Mouse (Mus musculus): ENCODE measurements around the gene Cerk. TPM values are rescaled to one million over a fixed set of nuclear protein-coding genes. Genes with fewer than 3 reads are reported as not detected.
A peak's percentile ranks its signal among the peaks of the same experiment; 100 is the strongest.
"Not testable (repeated sequence)": the region's sequence is repeated elsewhere in the genome, so short reads cannot be mapped to it uniquely, and the experiment has no call there.

Cerk gene
- polyA plus RNA-seq, 1 experiment = 20.8 TPM

- H3K27ac ChIP-seq (ENCODE audit: insufficient read depth, low read depth, low read length) = no peak overlapping the region
These were observed 43.1 kb upstream of the Cerk start for GRCm38 (mm10) chr15:86229088-86229487.

DNA sequence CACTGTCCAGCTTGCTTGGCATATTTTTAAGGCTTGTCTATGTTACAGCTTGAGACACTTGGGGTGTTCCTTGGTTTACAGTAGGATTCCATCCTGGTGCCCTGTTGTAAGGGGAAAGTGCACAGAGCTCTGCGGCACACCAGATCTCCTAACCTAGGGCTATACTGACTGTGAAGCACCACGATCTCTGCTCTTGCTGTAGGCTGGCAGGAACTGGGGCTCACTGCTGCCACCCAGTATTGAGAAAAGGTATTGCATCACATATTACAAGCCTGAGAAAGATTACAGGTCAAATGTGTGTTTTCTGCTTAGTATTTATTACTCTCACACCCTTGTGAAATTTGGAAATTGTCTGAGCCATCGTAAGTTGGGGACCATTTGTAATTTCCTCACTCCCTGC is 42.2 kb upstream of the Cerk start:
- TF ChIP-seq POLR2A (IDR thresholded peaks at IDR 0.05; ENCODE audit: low read depth, low read length) (no peak), CTCF (conservative IDR thresholded peaks at IDR 0.05; ENCODE audit: insufficient read depth, insufficient read length, low read depth, low read length) (peak; percentile 80)
- Histone ChIP-seq H3K27me3 (replicated peaks; ENCODE audit: control insufficient read depth, insufficient read depth, low read length) (no peaks in the 10 kb centered on the region), H3K36me3 (ENCODE audit: control insufficient read depth, insufficient read depth, low read length) (no peaks in the 10 kb centered on the region), H3K4me1 (ENCODE audit: control insufficient read depth, insufficient read depth, low read length) (peaks cover 9% of the 10 kb centered on the region; the same call in 1 of the 2 replicates), H3K27ac (ENCODE audit: insufficient read depth, low read depth, low read length) (no peak overlapping the region), H3K4me3 (ENCODE audit: insufficient read depth, low read depth, low read length) (no peak overlapping the region)
- DNase-seq = peak; percentile 74
- WGBS = 28% methylated on average over 3 of the region's 3 CpGs

More at GRCm38 (mm10) chr15:86229088-86229487, 43.1 kb upstream of the Cerk start:
- TF ChIP-seq POLR2A (IDR thresholded peaks at IDR 0.05; ENCODE audit: low read depth, low read length) (no peak), CTCF (conservative IDR thresholded peaks at IDR 0.05; ENCODE audit: insufficient read depth, insufficient read length, low read depth, low read length) (no peak)
- no peaks in the 10 kb centered on the region for H3K27me3 ChIP-seq (replicated peaks; ENCODE audit: control insufficient read depth, insufficient read depth, low read length)
- no peak for DNase-seq
- H3K4me3 ChIP-seq (ENCODE audit: insufficient read depth, low read depth, low read length) = no peak overlapping the region
- WGBS = 76% methylated on average over 8 of the region's 8 CpGs
- H3K4me1 ChIP-seq (ENCODE audit: control insufficient read depth, insufficient read depth, low read length) = peaks cover 9% of the 10 kb centered on the region; the same call in 1 of the 2 replicates
- no peaks in the 10 kb centered on the region for H3K36me3 ChIP-seq (ENCODE audit: control insufficient read depth, insufficient read depth, low read length)

- 89% methylated on average over 2 of the region's 2 CpGs for WGBS
- DNase-seq = no peak
These were observed 41.0 kb upstream of the Cerk start for GRCm38 (mm10) chr15:86226968-86227367.

GRCm38 (mm10) chr15:86226221-86226620 is 40.3 kb upstream of the Cerk start:
- H3K4me3 ChIP-seq (ENCODE audit: insufficient read depth, low read depth, low read length) = no peak overlapping the region
- peaks cover 9% of the 10 kb centered on the region; the same call in 1 of the 2 replicates for H3K4me1 ChIP-seq (ENCODE audit: control insufficient read depth, insufficient read depth, low read length)
- no peak overlapping the region for H3K27ac ChIP-seq (ENCODE audit: insufficient read depth, low read depth, low read length)
- no peaks in the 10 kb centered on the region for H3K27me3 ChIP-seq (replicated peaks; ENCODE audit: control insufficient read depth, insufficient read depth, low read length)
- TF ChIP-seq POLR2A (IDR thresholded peaks at IDR 0.05; ENCODE audit: low read depth, low read length) = no peak
- H3K36me3 ChIP-seq (ENCODE audit: control insufficient read depth, insufficient read depth, low read length) = no peaks in the 10 kb centered on the region
- DNase-seq = no peak
- WGBS = 68% methylated on average over 5 of the region's 5 CpGs

More at GRCm38 (mm10) chr15:86226968-86227367, 41.0 kb upstream of the Cerk start:
- Histone ChIP-seq H3K4me3 (ENCODE audit: insufficient read depth, low read depth, low read length) (no peak overlapping the region), H3K4me1 (ENCODE audit: control insufficient read depth, insufficient read depth, low read length) (peaks cover 9% of the 10 kb centered on the region; the same call in 1 of the 2 replicates), H3K36me3 (ENCODE audit: control insufficient read depth, insufficient read depth, low read length) (no peaks in the 10 kb centered on the region), H3K27ac (ENCODE audit: insufficient read depth, low read depth, low read length) (no peak overlapping the region), H3K27me3 (replicated peaks; ENCODE audit: control insufficient read depth, insufficient read depth, low read length) (no peaks in the 10 kb centered on the region)
- TF ChIP-seq POLR2A (IDR thresholded peaks at IDR 0.05; ENCODE audit: low read depth, low read length) = no peak
- no peak for TF ChIP-seq CTCF (conservative IDR thresholded peaks at IDR 0.05; ENCODE audit: insufficient read depth, insufficient read length, low read depth, low read length)

DNA sequence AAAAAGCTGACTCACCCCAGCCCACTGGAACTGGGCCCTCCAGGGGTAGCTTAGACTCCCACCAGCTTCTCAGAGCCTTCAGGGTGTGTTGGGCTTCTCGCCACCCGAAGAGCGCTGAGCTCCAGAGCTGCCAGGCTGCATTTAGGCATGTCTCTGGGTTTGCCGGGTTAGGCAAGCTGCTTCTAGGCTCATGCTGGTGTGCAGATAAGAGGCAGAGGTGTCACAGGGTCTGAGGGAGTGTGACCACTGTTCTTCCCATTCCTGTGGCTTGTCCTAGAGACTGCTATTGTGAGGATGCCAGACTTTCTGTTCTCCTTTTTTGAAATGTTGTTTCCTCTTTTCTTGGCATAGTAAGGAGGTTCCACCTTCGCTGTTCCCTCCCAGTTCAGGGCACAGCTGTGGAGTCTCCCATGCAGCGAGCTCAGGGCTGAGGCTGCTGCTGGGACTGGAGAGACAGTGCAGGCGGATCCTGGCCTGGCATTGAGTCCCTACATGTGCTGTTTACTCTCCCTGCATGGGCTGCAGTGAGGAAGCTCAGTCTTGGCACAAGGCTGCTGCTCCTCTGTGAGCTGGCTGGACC is 39.1 kb upstream of the Cerk start:
- TF ChIP-seq CTCF (conservative IDR thresholded peaks at IDR 0.05; ENCODE audit: insufficient read depth, insufficient read length, low read depth, low read length) (no peak), POLR2A (IDR thresholded peaks at IDR 0.05; ENCODE audit: low read depth, low read length) (no peak)
- Histone ChIP-seq H3K4me3 (ENCODE audit: insufficient read depth, low read depth, low read length) (no peak overlapping the region), H3K4me1 (ENCODE audit: control insufficient read depth, insufficient read depth, low read length) (peaks cover 14% of the 10 kb centered on the region), H3K36me3 (ENCODE audit: control insufficient read depth, insufficient read depth, low read length) (no peaks in the 10 kb centered on the region), H3K27ac (ENCODE audit: insufficient read depth, low read depth, low read length) (no peak overlapping the region), H3K27me3 (replicated peaks; ENCODE audit: control insufficient read depth, insufficient read depth, low read length) (no peaks in the 10 kb centered on the region)
- DNase-seq = no peak
- 86% methylated on average over 7 of the region's 7 CpGs for WGBS

DNA sequence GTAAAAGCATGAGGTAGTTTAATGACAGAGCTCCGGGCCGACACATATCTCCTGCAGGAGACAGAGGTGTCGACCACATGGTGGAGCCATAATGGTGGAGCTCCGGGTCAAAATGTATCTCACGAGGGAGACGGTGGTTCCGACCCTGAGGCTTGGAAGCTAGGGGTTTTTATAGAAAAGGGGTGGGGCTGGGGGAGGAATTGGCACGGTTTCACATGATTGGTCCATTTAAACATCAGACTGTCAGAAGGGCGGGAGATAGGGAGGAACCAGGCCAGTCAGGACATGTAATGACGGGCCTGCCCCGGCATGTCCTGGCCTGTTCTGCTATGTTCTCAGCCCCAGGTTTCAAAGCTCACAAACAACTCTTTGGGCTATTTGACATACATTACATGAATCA is 36.0 kb upstream of the Cerk start:
- H3K27me3 ChIP-seq (replicated peaks; ENCODE audit: control insufficient read depth, insufficient read depth, low read length); H3K4me3 ChIP-seq (ENCODE audit: insufficient read depth, low read depth, low read length); H3K36me3 ChIP-seq (ENCODE audit: control insufficient read depth, insufficient read depth, low read length); H3K27ac ChIP-seq (ENCODE audit: insufficient read depth, low read depth, low read length); DNase-seq: not testable (repeated sequence)
- 84% methylated on average over 11 of the region's 11 CpGs for WGBS
- peaks cover 10% of the 10 kb centered on the region for H3K4me1 ChIP-seq (ENCODE audit: control insufficient read depth, insufficient read depth, low read length)

DNA sequence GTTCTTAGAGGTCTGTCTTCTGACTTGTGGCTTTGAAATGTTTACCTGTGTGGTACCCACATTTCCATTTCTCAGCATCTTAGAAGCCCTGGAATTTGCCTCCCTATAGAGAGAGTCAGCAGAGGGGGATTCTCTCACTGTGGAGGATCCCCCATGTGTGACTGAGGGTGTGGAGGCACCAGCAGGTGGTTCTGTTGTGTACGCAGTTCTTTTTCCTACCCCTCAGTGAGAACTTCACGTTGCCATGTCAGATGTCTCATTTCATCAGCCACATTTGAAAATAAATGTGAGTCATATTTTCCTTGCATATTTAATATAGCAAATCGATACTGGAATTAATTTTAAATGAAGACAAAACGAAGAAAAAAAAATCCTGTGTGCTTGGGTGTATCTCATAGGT is 35.4 kb upstream of the Cerk start:
- WGBS = 87% methylated on average over 4 of the region's 4 CpGs
- peak overlapping the region; percentile 72; the same call in 1 of the 2 replicates for H3K27ac ChIP-seq (ENCODE audit: insufficient read depth, low read depth, low read length)

More for the DNA sequence above, 35.4 kb upstream of the Cerk start:
- Histone ChIP-seq H3K36me3 (ENCODE audit: control insufficient read depth, insufficient read depth, low read length) (no peaks in the 10 kb centered on the region), H3K4me3 (ENCODE audit: insufficient read depth, low read depth, low read length) (no peak overlapping the region), H3K4me1 (ENCODE audit: control insufficient read depth, insufficient read depth, low read length) (peaks cover 10% of the 10 kb centered on the region), H3K27me3 (replicated peaks; ENCODE audit: control insufficient read depth, insufficient read depth, low read length) (no peaks in the 10 kb centered on the region)
- no peak for DNase-seq
- TF ChIP-seq CTCF (conservative IDR thresholded peaks at IDR 0.05; ENCODE audit: insufficient read depth, insufficient read length, low read depth, low read length) = no peak
- no peak for TF ChIP-seq POLR2A (IDR thresholded peaks at IDR 0.05; ENCODE audit: low read depth, low read length)
